Mouse (Mus musculus) splenic B cell, adult 2 months (primary cell): Measurements from ENCODE around the gene Mrps31.

Experiments used
- DNase-seq: peaks from one replicate; pipeline ENCODE4 v3.0.0-alpha.2; 2011; ENCODE audit warnings: low read depth, low spot score
- H3K27me3 ChIP-seq: 2 replicates; pipeline ENCODE4 v1.6.1; 2012; ENCODE audit warnings: mild to moderate bottlenecking, low read length, moderate library complexity, mixed read lengths; ENCODE audit not compliant: control insufficient read depth, poor library complexity, insufficient read depth, severe bottlenecking
- H3K36me3 ChIP-seq: 2 replicates; pipeline ENCODE4 v1.6.1; 2012; ENCODE audit warnings: mild to moderate bottlenecking, low read length, moderate library complexity, mixed read lengths; ENCODE audit not compliant: control insufficient read depth, poor library complexity, insufficient read depth, severe bottlenecking

Gene Mrps31

GRCm38 (mm10) chr8:22411282-22411702, at the start of gene Mrps31:
Mrps31 (plus strand) TSS chr8:22411361.
- DNase-seq = peak; percentile 86
- H3K27me3 ChIP-seq = no peaks in the 10 kb centered on the region
- no peaks in the 10 kb centered on the region; the same call in 1 of the 2 replicates for H3K36me3 ChIP-seq

GRCm38 (mm10) chr8:22376311-22376710, 34.9 kb upstream of the Mrps31 start:
- Histone ChIP-seq H3K27me3 (no peaks in the 10 kb centered on the region), H3K36me3 (0 out of 2 replicates have a peak, but pooled peaks cover 2% of the 10 kb centered on the region)
- DNase-seq = no peak

GRCm38 (mm10) chr8:22376903-22377302, 34.3 kb upstream of the Mrps31 start:
- DNase-seq = peak; percentile 61
- Histone ChIP-seq H3K36me3 (0 out of 2 replicates have a peak, but pooled peaks cover 1% of the 10 kb centered on the region), H3K27me3 (no peaks in the 10 kb centered on the region)

GRCm38 (mm10) chr8:22380934-22381333, 30.2 kb upstream of the Mrps31 start:
- no peaks in the 10 kb centered on the region for H3K36me3 ChIP-seq
- DNase-seq = no peak
- no peaks in the 10 kb centered on the region for H3K27me3 ChIP-seq

GRCm38 (mm10) chr8:22382824-22383595, 28.2 kb upstream of the Mrps31 start:
- Histone ChIP-seq H3K36me3 (no peaks in the 10 kb centered on the region), H3K27me3 (no peaks in the 10 kb centered on the region)
- no peak for DNase-seq

- Histone ChIP-seq H3K27me3 (no peaks in the 10 kb centered on the region), H3K36me3 (no peaks in the 10 kb centered on the region)
- DNase-seq = no peak
Observed at GRCm38 (mm10) chr8:22385158-22385557, 26.0 kb upstream of the Mrps31 start.

- H3K36me3 ChIP-seq = no peaks in the 10 kb centered on the region
- no peak for DNase-seq
- no peaks in the 10 kb centered on the region for H3K27me3 ChIP-seq
Observed at GRCm38 (mm10) chr8:22389874-22390273, 21.3 kb upstream of the Mrps31 start.

GRCm38 (mm10) chr8:22390766-22391463, 20.2 kb upstream of the Mrps31 start:
- no peaks in the 10 kb centered on the region for H3K27me3 ChIP-seq
- peak; percentile 53 for DNase-seq
- no peaks in the 10 kb centered on the region for H3K36me3 ChIP-seq

GRCm38 (mm10) chr8:22394471-22394870, 16.7 kb upstream of the Mrps31 start:
- no peak for DNase-seq
- H3K36me3 ChIP-seq = no peaks in the 10 kb centered on the region
- no peaks in the 10 kb centered on the region for H3K27me3 ChIP-seq

- Histone ChIP-seq H3K27me3 (no peaks in the 10 kb centered on the region), H3K36me3 (no peaks in the 10 kb centered on the region)
- no peak for DNase-seq
Observed at GRCm38 (mm10) chr8:22395256-22395655, 15.9 kb upstream of the Mrps31 start.

GRCm38 (mm10) chr8:22397811-22398141, 13.4 kb upstream of the Mrps31 start:
- no peak for DNase-seq

GRCm38 (mm10) chr8:22398142-22398951, 12.8 kb upstream of the Mrps31 start, which contains the start of gene Slc25a15:
Slc25a15 (minus strand) TSS chr8:22398597.
- no peaks in the 10 kb centered on the region for H3K27me3 ChIP-seq
- no peaks in the 10 kb centered on the region for H3K36me3 ChIP-seq
- DNase-seq = peak; percentile 90

More at GRCm38 (mm10) chr8:22397811-22398141, 13.4 kb upstream of the Mrps31 start:
- no peaks in the 10 kb centered on the region for H3K36me3 ChIP-seq
- H3K27me3 ChIP-seq = no peaks in the 10 kb centered on the region

- no peaks in the 10 kb centered on the region for H3K36me3 ChIP-seq
- no peak for DNase-seq
- H3K27me3 ChIP-seq = no peaks in the 10 kb centered on the region
Observed at GRCm38 (mm10) chr8:22399285-22399880, 11.8 kb upstream of the Mrps31 start.

GRCm38 (mm10) chr8:22400593-22400992, 10.6 kb upstream of the Mrps31 start:
- no peaks in the 10 kb centered on the region for H3K36me3 ChIP-seq
- no peaks in the 10 kb centered on the region for H3K27me3 ChIP-seq
- DNase-seq = no peak
